Mouse (Mus musculus): ENCODE measurements around the gene Gm42906. TPM values are rescaled to one million over a fixed set of nuclear protein-coding genes. Genes with fewer than 3 reads are reported as not detected.

Gm42906 gene
- polyA plus RNA-seq, 1 experiment from 2014 or later: 0.52 TPM

DNA sequence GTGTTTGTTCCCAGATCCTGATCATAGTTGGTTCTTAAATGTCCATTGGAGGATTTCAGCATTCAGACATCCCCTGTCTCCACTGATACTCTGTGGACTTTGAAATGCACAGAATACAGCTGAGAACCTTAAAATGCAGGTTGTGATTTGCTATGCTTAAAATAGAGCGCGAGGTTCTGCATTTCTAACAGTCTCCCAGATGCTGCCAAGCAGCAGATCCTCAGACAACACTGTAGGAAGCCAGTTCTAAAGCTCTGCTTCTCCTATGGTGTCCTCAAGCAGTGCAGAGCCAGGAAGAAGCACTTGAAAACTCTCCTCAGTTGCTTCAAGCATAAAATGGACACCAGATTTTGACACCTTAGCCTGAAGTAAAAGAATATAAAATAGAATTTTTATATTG, 48.1 kb downstream of the Gm42906 start:
- no peak overlapping the region for H3K4me3 ChIP-seq (ENCODE audit: low read depth, low read length)
- WGBS: 81% methylated on average over 2 of the region's 2 CpGs
- H3K27ac ChIP-seq (replicated peaks): no peak overlapping the region
- H3K27me3 ChIP-seq (ENCODE audit: control insufficient read depth, insufficient read depth, low read length): no peaks in the 10 kb centered on the region
- no peak overlapping the region for H3K4me2 ChIP-seq (replicated peaks; ENCODE audit: low read depth)
- TF ChIP-seq CTCF (IDR thresholded peaks at IDR 0.05; ENCODE audit: low read depth) (no peak), EP300 (optimal IDR thresholded peaks at IDR 0.05) (no peak)
- DNase-seq (ENCODE audit: low spot score) (no peak), ATAC-seq (ENCODE audit: low FRiP score, low TSS enrichment) (no peak)
- no peaks in the 10 kb centered on the region for H3K9me3 ChIP-seq (ENCODE audit: control insufficient read depth, low read length)
- no peaks in the 10 kb centered on the region for H3K36me3 ChIP-seq (ENCODE audit: control insufficient read depth, insufficient read depth, low read length)
- no peaks in the 10 kb centered on the region for H3K4me1 ChIP-seq (replicated peaks; ENCODE audit: control insufficient read depth, insufficient read depth)
- no peak overlapping the region for H3K9ac ChIP-seq (ENCODE audit: low read length)

- Histone ChIP-seq H3K9me3 (ENCODE audit: control insufficient read depth, low read length) (no peaks in the 10 kb centered on the region), H3K9ac (ENCODE audit: low read length) (no peak overlapping the region), H3K4me1 (replicated peaks; ENCODE audit: control insufficient read depth, insufficient read depth) (no peaks in the 10 kb centered on the region), H3K36me3 (ENCODE audit: control insufficient read depth, insufficient read depth, low read length) (no peaks in the 10 kb centered on the region), H3K4me3 (ENCODE audit: low read depth, low read length) (no peak overlapping the region), H3K27ac (replicated peaks) (no peak overlapping the region), H3K27me3 (ENCODE audit: control insufficient read depth, insufficient read depth, low read length) (no peaks in the 10 kb centered on the region), H3K4me2 (replicated peaks; ENCODE audit: low read depth) (no peak overlapping the region)
- WGBS: 64% methylated on average over 2 of the region's 2 CpGs
- TF ChIP-seq CTCF (IDR thresholded peaks at IDR 0.05; ENCODE audit: low read depth) (no peak), EP300 (optimal IDR thresholded peaks at IDR 0.05) (no peak)
- no peak for DNase-seq (ENCODE audit: low spot score)
- ATAC-seq (ENCODE audit: low FRiP score, low TSS enrichment): no peak
These were observed 48.8 kb downstream of the Gm42906 start for GRCm38 (mm10) chr5:151379210-151379609.

DNA sequence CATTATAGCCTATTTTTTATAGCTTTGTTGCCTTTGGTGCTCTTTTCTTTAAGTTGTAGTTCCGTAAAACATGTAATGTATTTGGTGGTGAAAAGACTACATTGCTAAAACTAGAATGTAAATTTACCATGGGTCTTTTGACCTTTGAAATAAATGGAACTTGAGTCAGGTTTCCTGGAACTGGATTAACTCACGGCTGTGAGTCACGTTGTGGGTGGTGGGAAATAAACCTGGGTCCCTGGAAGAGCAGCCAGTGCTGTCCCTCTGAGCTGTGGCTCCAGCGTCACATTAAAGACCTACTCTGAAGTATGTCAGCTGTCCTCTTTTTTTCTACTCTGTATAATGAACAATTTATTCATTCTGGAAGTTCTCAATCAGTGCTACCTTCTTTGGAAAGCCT, 51.0 kb downstream of the Gm42906 start:
- WGBS: 40% methylated on average over 4 of the region's 4 CpGs
- no peak for ATAC-seq (ENCODE audit: low FRiP score, low TSS enrichment)
- TF ChIP-seq CTCF (IDR thresholded peaks at IDR 0.05; ENCODE audit: low read depth): no peak
- TF ChIP-seq EP300 (optimal IDR thresholded peaks at IDR 0.05): no peak

DNA sequence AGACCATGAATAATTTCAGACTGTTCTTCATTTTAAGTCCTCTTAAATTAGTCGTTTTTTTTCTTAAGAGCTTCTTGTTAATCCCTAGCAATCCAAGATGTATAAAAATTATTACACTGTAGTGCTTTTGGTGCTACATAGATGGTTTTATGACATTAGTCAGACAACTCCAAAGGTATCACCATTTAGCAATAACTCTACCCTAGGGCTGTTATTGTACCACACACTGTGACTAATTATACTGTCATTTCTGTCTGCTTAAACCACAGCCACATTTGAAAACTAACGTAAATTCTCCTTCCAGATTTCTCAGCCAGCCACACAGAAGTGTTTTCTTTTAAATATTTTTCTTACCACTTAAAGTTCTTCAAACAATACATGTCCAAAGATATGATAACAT, 53.1 kb downstream of the Gm42906 start:
- no peak for TF ChIP-seq EP300 (optimal IDR thresholded peaks at IDR 0.05)
- no peak for TF ChIP-seq CTCF (IDR thresholded peaks at IDR 0.05; ENCODE audit: low read depth)
- DNase-seq (ENCODE audit: low spot score): no peak
- Histone ChIP-seq H3K27ac (replicated peaks) (no peak overlapping the region), H3K4me3 (ENCODE audit: low read depth, low read length) (no peak overlapping the region), H3K4me2 (replicated peaks; ENCODE audit: low read depth) (no peak overlapping the region), H3K27me3 (ENCODE audit: control insufficient read depth, insufficient read depth, low read length) (no peaks in the 10 kb centered on the region), H3K4me1 (replicated peaks; ENCODE audit: control insufficient read depth, insufficient read depth) (no peaks in the 10 kb centered on the region), H3K36me3 (ENCODE audit: control insufficient read depth, insufficient read depth, low read length) (no peaks in the 10 kb centered on the region), H3K9me3 (ENCODE audit: control insufficient read depth, low read length) (no peaks in the 10 kb centered on the region), H3K9ac (ENCODE audit: low read length) (no peak overlapping the region)
- 57% methylated on average over 2 of the region's 2 CpGs for WGBS
- no peak for ATAC-seq (ENCODE audit: low FRiP score, low TSS enrichment)

More for the DNA sequence above, 51.0 kb downstream of the Gm42906 start:
- H3K27me3 ChIP-seq (ENCODE audit: control insufficient read depth, insufficient read depth, low read length): no peaks in the 10 kb centered on the region
- no peaks in the 10 kb centered on the region for H3K9me3 ChIP-seq (ENCODE audit: control insufficient read depth, low read length)
- H3K36me3 ChIP-seq (ENCODE audit: control insufficient read depth, insufficient read depth, low read length): no peaks in the 10 kb centered on the region
- no peak overlapping the region for H3K4me3 ChIP-seq (ENCODE audit: low read depth, low read length)
- no peak overlapping the region for H3K4me2 ChIP-seq (replicated peaks; ENCODE audit: low read depth)
- no peak overlapping the region for H3K9ac ChIP-seq (ENCODE audit: low read length)
- no peak for DNase-seq (ENCODE audit: low spot score)
- H3K4me1 ChIP-seq (replicated peaks; ENCODE audit: control insufficient read depth, insufficient read depth): no peaks in the 10 kb centered on the region
- H3K27ac ChIP-seq (replicated peaks): no peak overlapping the region

DNA sequence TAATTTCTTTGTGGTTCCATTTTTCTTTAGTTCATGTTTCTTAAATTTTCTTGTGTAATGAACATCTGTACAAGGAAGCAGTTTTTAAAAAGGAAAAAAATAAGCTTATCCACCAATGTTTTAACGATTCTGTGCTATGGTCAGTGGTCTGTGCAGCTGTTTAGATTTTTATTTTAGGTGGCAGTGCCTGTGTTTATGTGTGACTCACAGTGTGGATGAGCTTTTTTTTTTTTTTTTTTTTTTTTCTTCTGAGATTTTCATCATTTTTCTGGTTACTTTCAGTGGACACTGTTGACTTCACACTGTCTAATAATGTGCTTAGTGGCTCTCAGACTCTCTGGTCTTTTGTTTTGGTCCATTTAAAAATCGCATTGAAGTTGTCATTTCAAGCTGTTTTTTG, 56.8 kb downstream of the Gm42906 start:
- Histone ChIP-seq H3K9me3 (ENCODE audit: control insufficient read depth, low read length) (no peaks in the 10 kb centered on the region), H3K9ac (ENCODE audit: low read length) (no peak overlapping the region), H3K27me3 (ENCODE audit: control insufficient read depth, insufficient read depth, low read length) (no peaks in the 10 kb centered on the region), H3K27ac (replicated peaks) (no peak overlapping the region), H3K36me3 (ENCODE audit: control insufficient read depth, insufficient read depth, low read length) (no peaks in the 10 kb centered on the region), H3K4me1 (replicated peaks; ENCODE audit: control insufficient read depth, insufficient read depth) (no peaks in the 10 kb centered on the region), H3K4me3 (ENCODE audit: low read depth, low read length) (no peak overlapping the region), H3K4me2 (replicated peaks; ENCODE audit: low read depth) (no peak overlapping the region)
- WGBS: 87% methylated on average over 2 of the region's 2 CpGs
- ATAC-seq (ENCODE audit: low FRiP score, low TSS enrichment): no peak
- no peak for TF ChIP-seq EP300 (optimal IDR thresholded peaks at IDR 0.05)
- TF ChIP-seq CTCF (IDR thresholded peaks at IDR 0.05; ENCODE audit: low read depth): no peak
- DNase-seq (ENCODE audit: low spot score): no peak

- Histone ChIP-seq H3K9me3 (ENCODE audit: control insufficient read depth, low read length) (no peaks in the 10 kb centered on the region), H3K9ac (ENCODE audit: low read length) (peak overlapping the region; percentile 64), H3K27ac (replicated peaks) (peak overlapping the region; percentile 98), H3K27me3 (ENCODE audit: control insufficient read depth, insufficient read depth, low read length) (no peaks in the 10 kb centered on the region), H3K4me2 (replicated peaks; ENCODE audit: low read depth) (peak overlapping the region; percentile 60), H3K4me1 (replicated peaks; ENCODE audit: control insufficient read depth, insufficient read depth) (no peaks in the 10 kb centered on the region), H3K36me3 (ENCODE audit: control insufficient read depth, insufficient read depth, low read length) (no peaks in the 10 kb centered on the region), H3K4me3 (ENCODE audit: low read depth, low read length) (peak overlapping the region; percentile 45)
- WGBS: 30% methylated on average over 5 of the region's 5 CpGs
- DNase-seq (ENCODE audit: low spot score): peak; percentile 22
- TF ChIP-seq EP300 (optimal IDR thresholded peaks at IDR 0.05) (no peak), CTCF (IDR thresholded peaks at IDR 0.05; ENCODE audit: low read depth) (no peak)
- ATAC-seq (ENCODE audit: low FRiP score, low TSS enrichment): no peak
These were observed 58.6 kb downstream of the Gm42906 start for GRCm38 (mm10) chr5:151369306-151369721.

All from stomach, postnatal 0 days (tissue).